Mouse (Mus musculus): ENCODE measurements at regions not wholly inside any gene's neighbourhood (a gene's known extent, or its start where the extent isn't known, plus 50 kb on each side); places are given as distances from the start of the nearest gene placed in this dataset.
"Not testable (repeated sequence)": the region's sequence is repeated elsewhere in the genome, so short reads cannot be mapped to it uniquely, and the experiment has no call there.

GRCm38 (mm10) chr8:90056331-90056730, 291.8 kb downstream of the Tox3 start:
- DNase-seq (ENCODE audit: low read depth): no peak

GRCm38 (mm10) chr8:90046779-90047178, 301.4 kb downstream of the Tox3 start:
- no peak for DNase-seq (ENCODE audit: low read depth)

- no peak for DNase-seq (ENCODE audit: low read depth)
Measured at GRCm38 (mm10) chr8:90036436-90036835, 311.7 kb downstream of the Tox3 start.

GRCm38 (mm10) chr8:90032572-90032971, 315.6 kb downstream of the Tox3 start:
- DNase-seq (ENCODE audit: low read depth): no peak

GRCm38 (mm10) chr8:90031220-90031619, 316.9 kb downstream of the Tox3 start:
- no peak for DNase-seq (ENCODE audit: low read depth)

- not testable (repeated sequence) for DNase-seq (ENCODE audit: low read depth)
Measured at GRCm38 (mm10) chr8:90017958-90018357, 330.2 kb downstream of the Tox3 start.

GRCm38 (mm10) chr8:90013755-90014154, 334.4 kb downstream of the Tox3 start:
- DNase-seq (ENCODE audit: low read depth): no peak

GRCm38 (mm10) chr8:90011682-90012409, 336.3 kb downstream of the Tox3 start:
- DNase-seq (ENCODE audit: low read depth): no peak

- no peak for DNase-seq (ENCODE audit: low read depth)
Measured at GRCm38 (mm10) chr8:90009431-90009830, 338.7 kb downstream of the Tox3 start.

GRCm38 (mm10) chr8:90000899-90001640, 347.1 kb downstream of the Tox3 start:
- peak; percentile 47 for DNase-seq (ENCODE audit: low read depth)

GRCm38 (mm10) chr8:89993743-89994142, 354.4 kb downstream of the Tox3 start:
- no peak for DNase-seq (ENCODE audit: low read depth)

- no peak for DNase-seq (ENCODE audit: low read depth)
Measured at GRCm38 (mm10) chr8:89983859-89984258, 364.3 kb downstream of the Tox3 start.

GRCm38 (mm10) chr8:89982551-89982950, 365.6 kb downstream of the Tox3 start:
- DNase-seq (ENCODE audit: low read depth): no peak

GRCm38 (mm10) chr8:89981320-89981719, 366.8 kb downstream of the Tox3 start:
- no peak for DNase-seq (ENCODE audit: low read depth)

GRCm38 (mm10) chr8:89980441-89980840, 367.7 kb downstream of the Tox3 start:
- no peak for DNase-seq (ENCODE audit: low read depth)

- no peak for DNase-seq (ENCODE audit: low read depth)
Measured at GRCm38 (mm10) chr8:89962799-89963198, 385.3 kb downstream of the Tox3 start.

GRCm38 (mm10) chr8:89957486-89957885, 390.7 kb downstream of the Tox3 start:
- DNase-seq (ENCODE audit: low read depth): no peak

GRCm38 (mm10) chr8:89956482-89957020, 391.6 kb downstream of the Tox3 start:
- no peak for DNase-seq (ENCODE audit: low read depth)

GRCm38 (mm10) chr8:89938836-89939235, 409.3 kb downstream of the Tox3 start:
- no peak for DNase-seq (ENCODE audit: low read depth)

GRCm38 (mm10) chr8:89934521-89934920, 413.6 kb downstream of the Tox3 start:
- no peak for DNase-seq (ENCODE audit: low read depth)

GRCm38 (mm10) chr8:89926666-89927232, 421.4 kb downstream of the Tox3 start:
- DNase-seq (ENCODE audit: low read depth): no peak

- not testable (repeated sequence) for DNase-seq (ENCODE audit: low read depth)
Measured at GRCm38 (mm10) chr8:89924697-89925096, 423.4 kb downstream of the Tox3 start.

- no peak for DNase-seq (ENCODE audit: low read depth)
Measured at GRCm38 (mm10) chr8:89914076-89914475, 434.1 kb downstream of the Tox3 start.

Measured in c-Kit-positive CD71-negative TER-119-negative erythroid progenitor cells, embryonic 14.5 days (primary cell).